Mouse (Mus musculus) midbrain, postnatal 0 days (tissue): ENCODE results near the gene Nav2. TPM values are rescaled to one million over a fixed set of nuclear protein-coding genes. Genes with fewer than 3 reads are reported as not detected.

Source experiments
- ATAC-seq: fragments of 200-750 bp; cut with Nextera tagmentation; 2 replicates; pipeline ENCODE4 v1.8.0; 2017; ENCODE audit warnings: moderate number of reproducible peaks, mild to moderate bottlenecking, moderate TSS enrichment, moderate library complexity; ENCODE audit not compliant: low FRiP score
- DNase-seq: peaks from one replicate; pipeline ENCODE4 v3.0.0-alpha.2; 2015; ENCODE audit warnings: low spot score
- H3K27ac ChIP-seq: fragments of 300-500 bp; sonication (generic); 2 replicates; pipeline ENCODE4 v1.5.1; 2014; ENCODE audit warnings: low read depth, mild to moderate bottlenecking, low read length, mixed read lengths
- H3K27me3 ChIP-seq: fragments of 300-500 bp; sonication (generic); 2 replicates; pipeline ENCODE4 v1.6.1; 2014; ENCODE audit warnings: low read length, control low read depth, mixed read lengths; ENCODE audit not compliant: insufficient read depth
- H3K36me3 ChIP-seq: fragments of 300-500 bp; sonication (generic); 2 replicates; pipeline ENCODE4 v1.6.1; 2014; ENCODE audit warnings: low read length, control low read depth, mixed read lengths; ENCODE audit not compliant: insufficient read depth
- H3K4me1 ChIP-seq: fragments of 300-500 bp; sonication (generic); 2 replicates; pipeline ENCODE4 v1.6.1; 2014; ENCODE audit warnings: mild to moderate bottlenecking, control low read depth, antibody characterized with exemption, low read length, mixed read lengths; ENCODE audit not compliant: insufficient read depth
- H3K4me2 ChIP-seq: fragments of 300-500 bp; sonication (generic); 2 replicates; pipeline ENCODE4 v1.6.1; 2014; ENCODE audit warnings: low read depth, mild to moderate bottlenecking, low read length, mixed read lengths; ENCODE audit not compliant: poor library complexity, severe bottlenecking
- H3K4me3 ChIP-seq: fragments of 300-500 bp; sonication (generic); 2 replicates; pipeline ENCODE4 v1.5.1; 2014; ENCODE audit warnings: low read depth, mild to moderate bottlenecking, low read length, moderate library complexity
- H3K9ac ChIP-seq: fragments of 300-500 bp; sonication (generic); replicated peaks from 2 replicates; pipeline ENCODE4 v1.6.1; 2014; ENCODE audit warnings: mild to moderate bottlenecking, low read length, moderate library complexity, mixed read lengths; ENCODE audit not compliant: poor library complexity, severe bottlenecking
- H3K9me3 ChIP-seq: fragments of 300-500 bp; sonication (generic); 2 replicates; pipeline ENCODE4 v1.6.1; 2016; ENCODE audit warnings: low read length, control low read depth
- CTCF ChIP-seq: IDR thresholded peaks from 2 replicates; pipeline ENCODE4 v1.5.1; 2016; ENCODE audit warnings: antibody characterized with exemption, mild to moderate bottlenecking
- WGBS: fragments of 180-500 bp; shearing (Covaris S2); extraction: QIAGEN DNeasy Blood & Tissue Kit; methylation state at CpG from one replicate; pipeline ENCODE4 v1.1.7; 2014; 5-methylcytosine and 5-hydroxymethylcytosine counted together
- polyA plus RNA-seq: library from polyadenylated mRNA; unstranded; fragments of >200 nt; fragmentation: Nextera tagmentation; extraction: Ambion mirVana; gene quantifications from 2 replicates; pipeline ENCODE4 v1.2.1, GENCODE M21; 2015
- total RNA-seq: library from RNA; depleted of rRNA; stranded (reverse); fragments of >200 nt; gene quantifications from 2 replicates; pipeline ENCODE4 v1.2.3, GENCODE M21; 2014

The Nav2 gene
- total and polyA plus RNA-seq, 2 experiments from 2014 or later: 18.3 to 53.8 TPM

DNA sequence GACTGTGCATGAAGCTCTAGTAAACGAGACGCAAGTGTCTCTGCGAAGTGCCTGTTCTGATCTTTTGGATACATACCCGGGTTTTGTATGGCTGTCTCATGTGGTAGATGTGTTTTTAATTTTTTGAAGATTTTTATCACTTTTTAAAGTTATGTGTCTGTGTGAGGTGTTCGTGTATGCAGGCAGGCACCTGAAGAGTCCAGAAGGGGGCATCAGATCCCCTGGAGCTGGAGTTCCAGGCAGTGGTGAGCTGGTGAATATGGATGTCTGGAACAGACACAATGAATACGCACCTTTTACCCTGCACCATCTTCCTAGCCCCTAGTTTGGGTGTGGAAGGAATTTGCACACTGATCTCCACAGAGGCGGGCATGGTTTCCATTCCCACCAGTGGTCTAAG, 214.0 kb downstream of the Nav2 start:
- ATAC-seq (no peak), DNase-seq (no peak)
- 74% methylated on average over 7 of the region's 7 CpGs for WGBS
- peaks cover 7% of the 10 kb centered on the region; the same call in 1 of the 2 replicates for H3K4me1 ChIP-seq
- H3K27ac ChIP-seq: no peak overlapping the region
- H3K9ac ChIP-seq: no peak overlapping the region
- peak; percentile 56 for TF ChIP-seq CTCF
- no peaks in the 10 kb centered on the region for H3K27me3 ChIP-seq
- no peak overlapping the region for H3K4me3 ChIP-seq
- H3K36me3 ChIP-seq: no peaks in the 10 kb centered on the region
- no peaks in the 10 kb centered on the region for H3K9me3 ChIP-seq
- H3K4me2 ChIP-seq: no peak overlapping the region

DNA sequence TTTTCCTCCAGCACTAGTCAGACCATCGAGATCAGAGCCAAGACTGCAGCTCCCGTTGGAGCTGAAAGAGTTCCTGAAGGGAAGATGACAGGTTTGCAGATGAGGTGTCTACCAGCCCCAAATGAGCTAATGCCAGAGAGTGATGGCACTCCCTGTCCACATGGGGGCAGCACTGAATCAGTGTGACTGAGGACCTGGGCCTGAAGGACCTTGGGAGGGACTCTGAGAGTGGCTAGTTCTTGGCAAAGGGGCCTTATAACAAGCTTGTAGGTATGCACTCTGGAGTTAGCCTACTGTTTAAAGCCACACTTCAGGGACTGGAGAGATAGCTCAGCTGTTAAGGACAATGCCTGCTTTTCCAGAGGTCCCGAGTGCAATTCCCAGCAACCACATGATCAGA, 217.0 kb downstream of the Nav2 start:
- H3K9me3 ChIP-seq: no peaks in the 10 kb centered on the region
- H3K36me3 ChIP-seq: no peaks in the 10 kb centered on the region
- H3K27me3 ChIP-seq: no peaks in the 10 kb centered on the region
- no peak overlapping the region for H3K4me3 ChIP-seq
- H3K4me2 ChIP-seq: no peak overlapping the region
- ATAC-seq: peak; percentile 14; the same call in 1 of the 2 replicates
- DNase-seq: peak; percentile 76
- no peak overlapping the region for H3K9ac ChIP-seq
- 42% methylated on average over 3 of the region's 3 CpGs for WGBS
- no peak overlapping the region for H3K27ac ChIP-seq
- TF ChIP-seq CTCF: peak; percentile 83
- H3K4me1 ChIP-seq: no peaks in the 10 kb centered on the region

DNA sequence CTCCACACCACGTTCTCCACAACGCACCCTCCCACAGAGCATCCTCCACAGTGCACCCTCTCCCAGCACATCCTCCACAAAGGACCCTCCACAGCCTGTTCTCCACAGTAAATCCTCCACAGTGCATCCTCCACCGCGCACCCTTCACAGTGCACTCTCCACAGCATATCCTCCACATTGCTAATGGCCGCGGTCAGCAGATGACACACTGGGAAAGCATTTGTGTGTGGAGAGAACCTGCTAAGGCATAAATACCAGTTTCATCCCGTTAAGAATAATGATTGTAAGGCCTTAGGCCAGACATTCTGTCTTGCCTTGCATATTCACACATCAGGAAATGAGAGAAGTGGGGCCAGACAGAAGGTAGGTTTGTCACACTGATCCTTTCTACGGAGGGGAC, 219.7 kb downstream of the Nav2 start:
- 78% methylated on average over 8 of the region's 8 CpGs for WGBS
- Histone ChIP-seq H3K27me3 (no peaks in the 10 kb centered on the region), H3K4me1 (no peaks in the 10 kb centered on the region), H3K9me3 (no peaks in the 10 kb centered on the region), H3K9ac (no peak overlapping the region), H3K4me2 (no peak overlapping the region), H3K27ac (no peak overlapping the region), H3K36me3 (no peaks in the 10 kb centered on the region), H3K4me3 (no peak overlapping the region)
- ATAC-seq: no peak
- TF ChIP-seq CTCF: no peak
- no peak for DNase-seq

DNA sequence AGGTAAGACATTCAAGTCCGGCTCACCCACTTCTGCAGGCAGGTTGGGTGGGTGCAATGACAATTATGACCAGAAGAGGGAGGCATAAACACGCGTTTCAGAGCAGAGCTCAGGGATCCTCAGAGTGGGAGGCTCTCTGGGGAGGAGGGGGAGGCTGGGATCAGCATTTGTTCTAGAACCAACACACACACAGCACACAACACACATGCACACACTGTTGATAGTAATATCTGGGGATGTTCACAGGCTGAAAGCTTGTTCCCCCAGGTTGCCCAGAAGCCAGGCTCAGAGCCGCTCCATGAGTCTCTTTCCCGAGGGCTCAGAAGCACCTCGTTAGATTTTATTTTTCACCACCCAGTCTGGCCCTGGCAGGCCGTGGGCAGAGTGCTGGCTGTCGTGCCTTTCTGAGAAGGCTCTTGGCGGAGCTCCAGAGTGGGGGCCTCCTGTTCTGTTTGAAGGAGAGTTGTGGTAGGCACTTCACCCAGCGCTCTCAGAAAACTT, 224.4 kb downstream of the Nav2 start:
- TF ChIP-seq CTCF: peak; percentile 98
- Histone ChIP-seq H3K27ac (no peak overlapping the region), H3K4me2 (no peak overlapping the region), H3K9ac (no peak overlapping the region), H3K27me3 (no peaks in the 10 kb centered on the region), H3K9me3 (no peaks in the 10 kb centered on the region), H3K4me1 (no peaks in the 10 kb centered on the region; the same call in 1 of the 2 replicates), H3K4me3 (no peak overlapping the region), H3K36me3 (no peaks in the 10 kb centered on the region)
- 30% methylated on average over 10 of the region's 10 CpGs for WGBS
- ATAC-seq: peak; percentile 76; the same call in 1 of the 2 replicates
- peak; percentile 90 for DNase-seq

GRCm38 (mm10) chr7:49134396-49134795, 225.9 kb downstream of the Nav2 start:
- ATAC-seq (no peak), DNase-seq (no peak)
- no peaks in the 10 kb centered on the region; the same call in 1 of the 2 replicates for H3K4me1 ChIP-seq
- no peak overlapping the region for H3K27ac ChIP-seq
- no peak overlapping the region for H3K9ac ChIP-seq
- no peaks in the 10 kb centered on the region for H3K36me3 ChIP-seq
- no peaks in the 10 kb centered on the region for H3K27me3 ChIP-seq
- H3K4me2 ChIP-seq: no peak overlapping the region
- no peaks in the 10 kb centered on the region for H3K9me3 ChIP-seq
- no peak for TF ChIP-seq CTCF
- 84% methylated on average over 5 of the region's 5 CpGs for WGBS
- H3K4me3 ChIP-seq: no peak overlapping the region

DNA sequence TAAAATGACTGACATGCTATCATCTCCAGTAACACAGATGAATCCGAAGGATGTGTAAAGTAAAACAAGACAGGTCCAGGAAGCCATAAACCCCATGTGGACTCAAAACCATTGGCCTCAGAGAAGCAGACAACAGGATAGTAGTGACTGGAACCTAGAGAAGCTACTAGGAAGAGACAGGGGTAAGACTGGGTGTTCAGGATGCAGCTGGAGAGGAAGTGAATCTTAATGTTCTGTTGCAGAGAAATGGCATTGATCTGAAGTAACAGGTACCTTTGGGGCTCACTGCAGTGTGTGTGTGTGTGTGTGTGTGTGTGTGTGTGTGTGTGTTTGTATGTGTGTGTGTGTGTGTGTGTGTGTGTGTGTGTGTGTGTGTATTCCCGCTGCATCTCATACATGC, 231.2 kb downstream of the Nav2 start:
- no peak for TF ChIP-seq CTCF
- no peak overlapping the region for H3K27ac ChIP-seq
- DNase-seq (no peak), ATAC-seq (no peak)
- no peaks in the 10 kb centered on the region for H3K9me3 ChIP-seq
- no peaks in the 10 kb centered on the region for H3K27me3 ChIP-seq
- H3K9ac ChIP-seq: no peak overlapping the region
- H3K4me1 ChIP-seq: no peaks in the 10 kb centered on the region
- H3K4me3 ChIP-seq: no peak overlapping the region
- H3K36me3 ChIP-seq: no peaks in the 10 kb centered on the region
- no peak overlapping the region for H3K4me2 ChIP-seq
- WGBS: 95% methylated on average over 2 of the region's 2 CpGs
